Mouse (Mus musculus) MEL (cell line): ENCODE measurements around the gene Pclaf. TPM values are rescaled to one million over a fixed set of nuclear protein-coding genes. Genes with fewer than 3 reads are reported as not detected.

Experiments
- DNase-seq: peaks from one replicate; pipeline ENCODE4 v3.0.0; 2011; ENCODE audit warnings: low read depth, low spot score
- H3K27ac ChIP-seq: 2 replicates; pipeline ENCODE4 v1.5.1; 2012; ENCODE audit warnings: low read depth, mild to moderate bottlenecking, control low read depth, low read length, moderate library complexity; ENCODE audit not compliant: control insufficient read depth
- H3K27me3 ChIP-seq, 2 experiments: fragments of 150-350 bp in 1 of 2; sonication (generic) in 1 of 2; 2 replicates each; pipeline ENCODE4 v1.6.1; 2012; ENCODE audit warnings: low read length in 2 of 2, mild to moderate bottlenecking in 2 of 2, improper control_type of control experiment in 1 of 2, moderate library complexity in 1 of 2; ENCODE audit not compliant: insufficient read depth in 2 of 2, control insufficient read depth in 1 of 2
- H3K36me3 ChIP-seq, 2 experiments: 2 replicates each; pipeline ENCODE4 v1.6.1; 2012 to 2014; ENCODE audit warnings: low read length in 2 of 2, improper control_type of control experiment in 1 of 2, inconsistent platforms in 1 of 2, mild to moderate bottlenecking in 1 of 2; ENCODE audit not compliant: insufficient read depth in 2 of 2, control insufficient read depth in 1 of 2
- H3K4me1 ChIP-seq, 2 experiments: fragments of 150-350 bp in 1 of 2; sonication (generic) in 1 of 2; 2 replicates each; pipeline ENCODE4 v1.6.1; 2012; ENCODE audit warnings: low read length in 2 of 2, improper control_type of control experiment in 1 of 2, mild to moderate bottlenecking in 1 of 2; ENCODE audit not compliant: insufficient read depth in 2 of 2, control insufficient read depth in 1 of 2
- H3K4me3 ChIP-seq, 2 experiments: fragments of 150-350 bp in 1 of 2; sonication (generic) in 1 of 2; 2 replicates each; pipeline ENCODE4 v1.5.1; 2012; ENCODE audit warnings: low read depth in 2 of 2, low read length in 2 of 2, mild to moderate bottlenecking in 2 of 2, moderate library complexity in 2 of 2, control low read depth in 1 of 2, improper control_type of control experiment in 1 of 2; ENCODE audit not compliant: control insufficient read depth in 1 of 2, insufficient read depth in 1 of 2
- H3K79me2 ChIP-seq: 2 replicates; pipeline ENCODE4 v1.6.1; 2012; ENCODE audit warnings: mild to moderate bottlenecking, low read length, moderate library complexity; ENCODE audit not compliant: control insufficient read depth, poor library complexity, insufficient read depth
- H3K9ac ChIP-seq: 2 replicates; pipeline ENCODE4 v1.6.1; 2012; ENCODE audit warnings: low read depth, mild to moderate bottlenecking, control low read depth, low read length, moderate library complexity; ENCODE audit not compliant: control insufficient read depth, poor library complexity, severe bottlenecking
- H3K9me3 ChIP-seq: fragments of 150-350 bp; sonication (generic); replicated peaks from 2 replicates; pipeline ENCODE4 v1.6.1; 2012; ENCODE audit warnings: mild to moderate bottlenecking, low read length, improper control_type of control experiment, moderate library complexity; ENCODE audit not compliant: insufficient read depth
- CTCF ChIP-seq, 3 experiments: IDR thresholded peaks in 2 of 3; conservative IDR thresholded peaks in 1 of 3; 2 replicates each; pipeline ENCODE4 v1.5.1; 2011 to 2012; ENCODE audit warnings: low read length in 3 of 3, low read depth in 2 of 3, mild to moderate bottlenecking in 2 of 3, improper control_type of control experiment in 1 of 3, inconsistent platforms in 1 of 3, mixed read lengths in 1 of 3, moderate library complexity in 1 of 3; ENCODE audit not compliant: control insufficient read depth in 1 of 3, insufficient read depth in 1 of 3, poor library complexity in 1 of 3, severe bottlenecking in 1 of 3
- E2F4 ChIP-seq: IDR thresholded peaks from 2 replicates; pipeline ENCODE4 v1.6.1; 2011; ENCODE audit warnings: low read depth, low read length, improper control_type of control experiment, borderline replicate concordance
- ELF1 ChIP-seq: IDR thresholded peaks from 2 replicates; pipeline ENCODE4 v1.6.1; 2014; ENCODE audit warnings: low read depth, mild to moderate bottlenecking, inconsistent platforms, low read length, improper control_type of control experiment, moderate library complexity
- EP300 ChIP-seq, 2 experiments: IDR thresholded peaks; 2 replicates each; pipeline ENCODE4 v1.6.1; 2011; ENCODE audit warnings: improper control_type of control experiment in 2 of 2, low read length in 2 of 2, low read depth in 1 of 2, mild to moderate bottlenecking in 1 of 2
- GABPA ChIP-seq: IDR thresholded peaks from 2 replicates; pipeline ENCODE4 v1.6.1; 2012; ENCODE audit warnings: low read depth, mild to moderate bottlenecking, inconsistent platforms, low read length, improper control_type of control experiment, moderate library complexity
- GATA1 ChIP-seq: IDR thresholded peaks from 2 replicates; pipeline ENCODE4 v1.6.1; 2011; ENCODE audit warnings: low read depth, low read length, improper control_type of control experiment
- HCFC1 ChIP-seq: IDR thresholded peaks from 2 replicates; pipeline ENCODE4 v1.6.1; 2012; ENCODE audit warnings: low read depth, mild to moderate bottlenecking, inconsistent platforms, low read length, improper control_type of control experiment, moderate library complexity
- JUND ChIP-seq: IDR thresholded peaks from 2 replicates; pipeline ENCODE4 v1.6.1; 2011; ENCODE audit warnings: low read depth, mild to moderate bottlenecking, improper control_type of control experiment, low read length
- KAT2A ChIP-seq: conservative IDR thresholded peaks from 2 replicates; pipeline ENCODE4 v1.6.1; 2012; ENCODE audit warnings: low read depth, low read length, improper control_type of control experiment, inconsistent platforms
- MAFK ChIP-seq: IDR thresholded peaks from 2 replicates; pipeline ENCODE4 v1.6.1; 2011; ENCODE audit warnings: low read depth, mild to moderate bottlenecking, low read length, improper control_type of control experiment, borderline replicate concordance
- MEF2A ChIP-seq: IDR thresholded peaks from 2 replicates; pipeline ENCODE4 v1.6.1; 2014; ENCODE audit warnings: low read depth, mild to moderate bottlenecking, inconsistent platforms, low read length, improper control_type of control experiment; ENCODE audit not compliant: poor library complexity, insufficient replicate concordance, severe bottlenecking; ENCODE audit errors: extremely low read depth
- MXI1 ChIP-seq: IDR thresholded peaks from 2 replicates; pipeline ENCODE4 v1.6.1; 2011; ENCODE audit warnings: mild to moderate bottlenecking, low read depth, low read length, improper control_type of control experiment
- MYB ChIP-seq: IDR thresholded peaks from 2 replicates; pipeline ENCODE4 v1.6.1; 2011; ENCODE audit warnings: mild to moderate bottlenecking, low read depth, low read length, improper control_type of control experiment
- MYC ChIP-seq: IDR thresholded peaks from 2 replicates; pipeline ENCODE4 v1.6.1; 2011; ENCODE audit warnings: low read depth, mild to moderate bottlenecking, low read length, improper control_type of control experiment, moderate library complexity
- NELFE ChIP-seq: IDR thresholded peaks from 2 replicates; pipeline ENCODE4 v1.6.1; 2011; ENCODE audit warnings: low read depth, low read length, improper control_type of control experiment
- POLR2A ChIP-seq, 2 experiments: IDR thresholded peaks; 2 replicates each; pipeline ENCODE4 v1.6.1; 2011 to 2012; ENCODE audit warnings: low read length in 2 of 2, mild to moderate bottlenecking in 2 of 2, control low read depth in 1 of 2, improper control_type of control experiment in 1 of 2, low read depth in 1 of 2, moderate library complexity in 1 of 2; ENCODE audit not compliant: control insufficient read depth in 1 of 2, insufficient read depth in 1 of 2, poor library complexity in 1 of 2
- POLR2AphosphoS2 ChIP-seq: IDR thresholded peaks from 2 replicates; pipeline ENCODE4 v1.6.1; 2011; ENCODE audit warnings: low read length, improper control_type of control experiment
- POLR2AphosphoS5 ChIP-seq: IDR thresholded peaks from 2 replicates; pipeline ENCODE4 v1.6.1; 2012; ENCODE audit warnings: low read depth, borderline replicate concordance, mild to moderate bottlenecking, inconsistent platforms, low read length, moderate library complexity, mixed read lengths
- TAL1 ChIP-seq: IDR thresholded peaks from 2 replicates; pipeline ENCODE4 v1.6.1; 2012; ENCODE audit warnings: mild to moderate bottlenecking, inconsistent platforms, low read length, moderate library complexity, mixed read lengths
- TBP ChIP-seq: IDR thresholded peaks from 2 replicates; pipeline ENCODE4 v1.8.0; 2011; ENCODE audit warnings: low read depth, low read length, improper control_type of control experiment
- TCF12 ChIP-seq: IDR thresholded peaks from 2 replicates; pipeline ENCODE4 v1.6.1; 2014; ENCODE audit warnings: low read depth, mild to moderate bottlenecking, inconsistent platforms, low read length, improper control_type of control experiment, moderate library complexity
- UBTF ChIP-seq: IDR thresholded peaks from 2 replicates; pipeline ENCODE4 v1.6.1; 2012; ENCODE audit warnings: low read depth, mild to moderate bottlenecking, inconsistent platforms, low read length, improper control_type of control experiment, moderate library complexity, borderline replicate concordance; ENCODE audit not compliant: insufficient read depth
- USF1 ChIP-seq: IDR thresholded peaks from 2 replicates; pipeline ENCODE4 v1.6.1; 2014; ENCODE audit warnings: low read depth, mild to moderate bottlenecking, inconsistent platforms, low read length, improper control_type of control experiment, moderate library complexity
- USF2 ChIP-seq, 2 experiments: IDR thresholded peaks; 2 replicates each; pipeline ENCODE4 v1.6.1; 2011 to 2012; ENCODE audit warnings: improper control_type of control experiment in 2 of 2, low read length in 2 of 2, borderline replicate concordance in 1 of 2, inconsistent platforms in 1 of 2, low read depth in 1 of 2, mild to moderate bottlenecking in 1 of 2; ENCODE audit not compliant: insufficient read depth in 1 of 2
- ZC3H11A ChIP-seq: IDR thresholded peaks from 2 replicates; pipeline ENCODE4 v1.6.1; 2012; ENCODE audit warnings: low read depth, mild to moderate bottlenecking, inconsistent platforms, low read length, improper control_type of control experiment
- ZKSCAN1 ChIP-seq: IDR thresholded peaks from 2 replicates; pipeline ENCODE4 v1.6.1; 2012; ENCODE audit warnings: low read depth, mild to moderate bottlenecking, inconsistent platforms, low read length, improper control_type of control experiment, moderate library complexity
- ZMIZ1 ChIP-seq: IDR thresholded peaks from 2 replicates; pipeline ENCODE4 v1.6.1; 2012; ENCODE audit warnings: low read depth, mild to moderate bottlenecking, inconsistent platforms, low read length, improper control_type of control experiment, moderate library complexity
- ZNF384 ChIP-seq: IDR thresholded peaks from 2 replicates; pipeline ENCODE4 v1.6.1; 2012; ENCODE audit warnings: low read depth, mild to moderate bottlenecking, inconsistent platforms, low read length, improper control_type of control experiment
- polyA plus RNA-seq, 2 experiments: library from polyadenylated mRNA; stranded (reverse) in 1 of 2; unstranded in 1 of 2; fragments of >175 nt in 1 of 2; fragments of >200 nt in 1 of 2; gene quantifications; 2 replicates each; pipeline versions ENCODE4 v1.2.1 to v1.2.4; 2012; ENCODE audit warnings: low replicate concordance in 2 of 2, low read depth in 1 of 2; ENCODE audit not compliant: insufficient read length in 2 of 2, insufficient read depth in 1 of 2, missing spikeins in 1 of 2
- total RNA-seq: library from RNA; depleted of rRNA; stranded (reverse); fragments of 300-350 nt; gene quantifications from 2 replicates; pipeline ENCODE4 v1.2.3, GENCODE M21; 2012

The Pclaf gene
- total and polyA plus RNA-seq, 3 experiments: 67.1 to 99.0 TPM; not detected in 1

DNA sequence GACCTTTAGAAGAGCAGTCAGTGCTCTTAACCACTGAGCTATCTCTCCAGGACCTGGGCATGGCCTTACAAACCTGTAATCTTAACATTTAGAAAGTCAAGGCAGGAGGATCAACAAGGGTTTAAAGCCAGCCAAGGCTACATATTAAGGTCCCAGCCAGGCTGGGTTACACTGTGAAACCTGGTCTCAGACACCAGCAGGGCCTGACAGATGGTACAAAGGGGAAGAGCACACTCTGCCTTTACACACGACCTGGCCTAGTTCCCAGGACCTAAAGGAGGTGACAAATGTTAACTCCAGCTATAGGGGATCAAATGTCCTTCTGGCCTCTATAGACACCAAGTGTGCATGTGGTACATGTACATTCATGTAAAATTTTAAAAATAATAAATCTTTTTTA lies 30.4 kb upstream of the Pclaf start:
- H3K79me2 ChIP-seq: no peaks in the 10 kb centered on the region
- H3K27me3 ChIP-seq: no peaks in the 10 kb centered on the region
- peaks cover 0 to 2% of the 10 kb centered on the region in 2 experiments; a peak in 1 of 4 replicates for H3K36me3 ChIP-seq
- H3K9me3 ChIP-seq: no peaks in the 10 kb centered on the region
- no peak for TF ChIP-seq TAL1
- TF ChIP-seq MAFK: no peak
- TF ChIP-seq POLR2AphosphoS2: no peak
- TF ChIP-seq ELF1: no peak
- TF ChIP-seq E2F4: no peak
- TF ChIP-seq CTCF (IDR thresholded peaks at IDR 0.05 in 2 of 3, conservative IDR thresholded peaks at IDR 0.05 in 1 of 3; ENCODE audit: control insufficient read depth in 1 of 3, insufficient read depth in 1 of 3, low read depth in 2 of 3, low read length in 3 of 3, poor library complexity in 1 of 3, severe bottlenecking in 1 of 3): no peak
- no peak for TF ChIP-seq MYB
- no peak for TF ChIP-seq ZNF384
- TF ChIP-seq UBTF: no peak
- no peak for TF ChIP-seq TCF12
- no peak for TF ChIP-seq USF1
- TF ChIP-seq MEF2A: no peak
- no peak for TF ChIP-seq POLR2A (IDR thresholded peaks at IDR 0.05; ENCODE audit: control insufficient read depth in 1 of 2, insufficient read depth in 1 of 2, low read depth in 1 of 2, low read length in 2 of 2, poor library complexity in 1 of 2)
- no peak for TF ChIP-seq JUND
- no peak for TF ChIP-seq EP300 (IDR thresholded peaks at IDR 0.05; ENCODE audit: low read depth in 1 of 2, low read length in 2 of 2)
- TF ChIP-seq ZC3H11A: no peak
- TF ChIP-seq MYC: no peak
- no peak for TF ChIP-seq USF2 (IDR thresholded peaks at IDR 0.05; ENCODE audit: borderline replicate concordance in 1 of 2, insufficient read depth in 1 of 2, low read depth in 1 of 2, low read length in 2 of 2)
- TF ChIP-seq ZMIZ1: no peak
- H3K4me3 ChIP-seq: no peak overlapping the region
- H3K9ac ChIP-seq: no peak overlapping the region
- no peak overlapping the region for H3K27ac ChIP-seq
- DNase-seq: no peak
- no peaks in the 10 kb centered on the region for H3K4me1 ChIP-seq

DNA sequence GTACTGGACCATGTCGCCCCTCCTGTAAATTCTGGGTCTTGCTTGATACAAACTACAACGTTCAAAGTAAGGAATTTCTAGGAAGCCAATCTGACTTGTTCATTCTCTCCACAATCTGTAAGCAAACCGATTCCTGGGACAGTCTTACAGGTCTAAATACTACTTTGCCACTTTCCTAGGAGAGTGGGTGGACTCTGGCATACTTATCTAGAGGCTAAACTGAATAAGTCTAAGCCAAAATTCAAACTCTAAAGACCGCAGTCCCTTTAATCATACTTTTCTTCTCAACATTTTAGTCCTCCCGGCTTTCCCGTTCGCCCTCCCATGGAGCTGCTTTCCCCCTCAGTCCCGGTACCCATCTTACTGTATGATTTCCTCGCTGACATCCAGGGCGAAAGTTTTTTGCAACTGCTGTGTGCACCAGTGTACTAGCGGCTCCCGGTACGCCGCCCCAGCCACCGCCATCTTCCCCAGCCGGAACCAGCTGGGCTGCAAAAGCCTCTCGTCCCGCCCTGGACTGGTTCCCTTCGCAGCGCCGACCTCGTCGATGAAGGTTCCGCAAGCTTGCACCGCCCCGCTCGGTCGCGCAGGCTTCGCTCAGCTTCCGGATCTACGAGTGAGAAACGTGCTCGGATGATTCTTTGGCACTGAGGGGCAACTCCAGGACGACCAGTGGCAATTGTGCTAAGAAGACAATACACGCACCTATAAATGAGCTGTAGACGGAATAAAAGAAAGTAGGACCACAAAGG lies 5.3 kb upstream of the Pclaf start:
- Histone ChIP-seq H3K27ac (peak overlapping the region; percentile 68), H3K4me3 (peak overlapping the region; percentile 76 to 87), H3K27me3 (no peaks in the 10 kb centered on the region), H3K36me3 (peaks cover 0 to 13% of the 10 kb centered on the region in 2 experiments; a peak in 3 of 4 replicates), H3K4me1 (no peaks in the 10 kb centered on the region), H3K9ac (peak overlapping the region; percentile 76), H3K9me3 (no peaks in the 10 kb centered on the region), H3K79me2 (no peaks in the 10 kb centered on the region; the same call in 1 of the 2 replicates)
- peak; percentile 97 for DNase-seq
- TF ChIP-seq USF2 (IDR thresholded peaks at IDR 0.05; ENCODE audit: borderline replicate concordance in 1 of 2, insufficient read depth in 1 of 2, low read depth in 1 of 2, low read length in 2 of 2) (no peak), NELFE (peak; percentile 84), POLR2A (IDR thresholded peaks at IDR 0.05; ENCODE audit: control insufficient read depth in 1 of 2, insufficient read depth in 1 of 2, low read depth in 1 of 2, low read length in 2 of 2, poor library complexity in 1 of 2) (peak; percentile 78 to 97), ZKSCAN1 (no peak), POLR2AphosphoS5 (no peak), MXI1 (peak; percentile 94), E2F4 (no peak), GATA1 (no peak), MYB (no peak), USF1 (peak; percentile 36; the same call in 1 of the 2 replicates), UBTF (0 out of 2 replicates have a peak, but pooled peaks have one; percentile 67), KAT2A (peak; percentile 77), TBP (peak; percentile 82), GABPA (no peak), ZNF384 (no peak), EP300 (IDR thresholded peaks at IDR 0.05; ENCODE audit: low read depth in 1 of 2, low read length in 2 of 2) (peak in 1 of 2 experiments; percentile 58; a peak in 2 of 4 replicates), HCFC1 (peak; percentile 94)
